Mouse (Mus musculus) urinary bladder, postnatal 0 days (tissue): Measurements from ENCODE around the gene H2al1c. TPM values are rescaled to one million over a fixed set of nuclear protein-coding genes. Genes with fewer than 3 reads are reported as not detected.

ENCODE experiments used
- polyA plus RNA-seq: library from polyadenylated mRNA; unstranded; fragments of >200 nt; fragmentation: Nextera tagmentation; extraction: Ambion mirVana; gene quantifications from 2 replicates; pipeline ENCODE4 v1.2.1, GENCODE M21; 2015

The H2al1c gene
- not detected in 2 replicates for polyA plus RNA-seq

DNA sequence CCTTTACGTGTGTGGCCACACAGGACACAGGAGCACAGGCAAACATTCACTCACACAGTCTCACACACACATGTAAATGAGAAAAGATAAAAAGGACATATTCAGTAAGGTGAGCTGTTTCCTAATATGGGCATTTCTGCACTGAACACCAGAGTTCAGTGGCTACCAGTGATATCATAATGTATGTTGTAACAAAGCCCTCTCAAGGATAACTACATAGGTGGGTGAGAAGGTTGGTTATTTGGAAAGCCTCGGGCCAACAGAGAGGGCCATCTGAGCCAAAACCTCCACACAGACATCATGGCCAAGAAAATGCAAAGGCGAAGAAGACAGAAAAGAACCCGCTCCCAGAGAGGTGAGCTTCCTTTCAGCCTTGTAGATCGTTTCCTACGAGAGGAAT lies at the start of gene H2al1c:
H2al1c (plus strand) TSS at position 301 of the 400 bp plus-strand sequence.

DNA sequence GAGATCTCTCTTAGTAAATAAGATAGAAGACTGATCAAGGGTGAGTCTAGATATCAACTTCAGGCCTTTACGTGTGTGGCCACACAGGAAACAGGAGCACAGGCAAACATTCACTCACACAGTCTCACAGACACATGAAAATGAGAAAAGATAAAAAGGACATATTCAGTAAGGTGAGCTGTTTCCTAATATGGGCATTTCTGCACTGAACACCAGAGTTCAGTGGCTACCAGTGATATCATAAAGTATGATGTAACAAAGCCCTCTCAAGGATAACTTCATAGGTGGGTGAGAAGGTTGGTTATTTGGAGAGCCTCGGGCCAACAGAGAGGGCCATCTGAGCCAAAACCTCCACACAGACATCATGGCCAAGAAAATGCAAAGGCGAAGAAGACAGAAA lies 6.5 kb upstream of the H2al1c start, which contains the start of gene H2al1a:
H2al1a (plus strand) TSS at position 301 of the 400 bp plus-strand sequence.

DNA sequence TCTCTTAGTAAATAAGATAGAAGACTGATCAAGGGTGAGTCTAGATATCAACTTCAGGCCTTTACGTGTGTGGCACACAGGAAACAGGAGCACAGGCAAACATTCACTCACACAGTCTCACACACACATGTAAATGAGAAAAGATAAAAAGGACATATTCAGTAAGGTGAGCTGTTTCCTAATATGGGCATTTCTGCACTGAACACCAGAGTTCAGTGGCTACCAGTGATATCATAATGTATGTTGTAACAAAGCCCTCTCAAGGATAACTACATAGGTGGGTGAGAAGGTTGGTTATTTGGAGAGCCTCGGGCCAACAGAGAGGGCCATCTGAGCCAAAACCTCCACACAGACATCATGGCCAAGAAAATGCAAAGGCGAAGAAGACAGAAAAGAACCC lies 3.3 kb upstream of the H2al1c start, which contains the start of gene H2al1b:
H2al1b (plus strand) TSS at position 301 of the 400 bp plus-strand sequence.

DNA sequence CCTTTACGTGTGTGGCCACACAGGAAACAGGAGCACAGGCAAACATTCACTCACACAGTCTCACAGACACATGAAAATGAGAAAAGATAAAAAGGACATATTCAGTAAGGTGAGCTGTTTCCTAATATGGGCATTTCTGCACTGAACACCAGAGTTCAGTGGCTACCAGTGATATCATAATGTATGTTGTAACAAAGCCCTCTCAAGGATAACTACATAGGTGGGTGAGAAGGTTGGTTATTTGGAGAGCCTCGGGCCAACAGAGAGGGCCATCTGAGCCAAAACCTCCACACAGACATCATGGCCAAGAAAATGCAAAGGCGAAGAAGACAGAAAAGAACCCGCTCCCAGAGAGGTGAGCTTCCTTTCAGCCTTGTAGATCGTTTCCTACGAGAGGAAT lies 3.1 kb downstream of the H2al1c start, which contains the start of gene H2al1d:
H2al1d (plus strand) TSS at position 301 of the 400 bp plus-strand sequence.

DNA sequence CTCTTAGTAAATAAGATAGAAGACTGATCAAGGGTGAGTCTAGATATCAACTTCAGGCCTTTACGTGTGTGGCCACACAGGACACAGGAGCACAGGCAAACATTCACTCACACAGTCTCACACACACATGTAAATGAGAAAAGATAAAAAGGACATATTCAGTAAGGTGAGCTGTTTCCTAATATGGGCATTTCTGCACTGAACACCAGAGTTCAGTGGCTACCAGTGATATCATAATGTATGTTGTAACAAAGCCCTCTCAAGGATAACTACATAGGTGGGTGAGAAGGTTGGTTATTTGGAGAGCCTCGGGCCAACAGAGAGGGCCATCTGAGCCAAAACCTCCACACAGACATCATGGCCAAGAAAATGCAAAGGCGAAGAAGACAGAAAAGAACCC lies 6.2 kb downstream of the H2al1c start, which contains the start of gene H2al1e:
H2al1e (plus strand) TSS at position 301 of the 400 bp plus-strand sequence.

DNA sequence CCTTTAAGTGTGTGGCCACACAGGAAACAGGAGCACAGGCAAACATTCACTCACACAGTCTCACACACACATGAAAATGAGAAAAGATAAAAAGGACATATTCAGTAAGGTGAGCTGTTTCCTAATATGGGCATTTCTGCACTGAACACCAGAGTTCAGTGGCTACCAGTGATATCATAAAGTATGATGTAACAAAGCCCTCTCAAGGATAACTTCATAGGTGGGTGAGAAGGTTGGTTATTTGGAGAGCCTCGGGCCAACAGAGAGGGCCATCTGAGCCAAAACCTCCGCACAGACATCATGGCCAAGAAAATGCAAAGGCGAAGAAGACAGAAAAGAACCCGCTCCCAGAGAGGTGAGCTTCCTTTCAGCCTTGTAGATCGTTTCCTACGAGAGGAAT lies 9.4 kb downstream of the H2al1c start, which contains the start of gene H2al1f:
H2al1f (plus strand) TSS at position 301 of the 400 bp plus-strand sequence.

DNA sequence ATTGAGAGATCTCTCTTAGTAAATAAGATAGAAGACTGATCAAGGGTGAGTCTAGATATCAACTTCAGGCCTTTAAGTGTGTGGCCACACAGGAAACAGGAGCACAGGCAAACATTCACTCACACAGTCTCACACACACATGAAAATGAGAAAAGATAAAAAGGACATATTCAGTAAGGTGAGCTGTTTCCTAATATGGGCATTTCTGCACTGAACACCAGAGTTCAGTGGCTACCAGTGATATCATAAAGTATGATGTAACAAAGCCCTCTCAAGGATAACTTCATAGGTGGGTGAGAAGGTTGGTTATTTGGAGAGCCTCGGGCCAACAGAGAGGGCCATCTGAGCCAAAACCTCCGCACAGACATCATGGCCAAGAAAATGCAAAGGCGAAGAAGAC lies 12.5 kb downstream of the H2al1c start, which contains the start of gene H2al1g:
H2al1g (plus strand) TSS at position 301 of the 400 bp plus-strand sequence.

DNA sequence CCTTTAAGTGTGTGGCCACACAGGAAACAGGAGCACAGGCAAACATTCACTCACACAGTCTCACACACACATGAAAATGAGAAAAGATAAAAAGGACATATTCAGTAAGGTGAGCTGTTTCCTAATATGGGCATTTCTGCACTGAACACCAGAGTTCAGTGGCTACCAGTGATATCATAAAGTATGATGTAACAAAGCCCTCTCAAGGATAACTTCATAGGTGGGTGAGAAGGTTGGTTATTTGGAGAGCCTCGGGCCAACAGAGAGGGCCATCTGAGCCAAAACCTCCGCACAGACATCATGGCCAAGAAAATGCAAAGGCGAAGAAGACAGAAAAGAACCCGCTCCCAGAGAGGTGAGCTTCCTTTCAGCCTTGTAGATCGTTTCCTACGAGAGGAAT lies 15.7 kb downstream of the H2al1c start, which contains the start of gene H2al1h:
H2al1h (plus strand) TSS at position 301 of the 400 bp plus-strand sequence.

DNA sequence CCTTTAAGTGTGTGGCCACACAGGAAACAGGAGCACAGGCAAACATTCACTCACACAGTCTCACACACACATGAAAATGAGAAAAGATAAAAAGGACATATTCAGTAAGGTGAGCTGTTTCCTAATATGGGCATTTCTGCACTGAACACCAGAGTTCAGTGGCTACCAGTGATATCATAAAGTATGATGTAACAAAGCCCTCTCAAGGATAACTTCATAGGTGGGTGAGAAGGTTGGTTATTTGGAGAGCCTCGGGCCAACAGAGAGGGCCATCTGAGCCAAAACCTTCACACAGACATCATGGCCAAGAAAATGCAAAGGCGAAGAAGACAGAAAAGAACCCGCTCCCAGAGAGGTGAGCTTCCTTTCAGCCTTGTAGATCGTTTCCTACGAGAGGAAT lies 18.9 kb downstream of the H2al1c start, which contains the start of gene H2al1i:
H2al1i (plus strand) TSS at position 301 of the 400 bp plus-strand sequence.

DNA sequence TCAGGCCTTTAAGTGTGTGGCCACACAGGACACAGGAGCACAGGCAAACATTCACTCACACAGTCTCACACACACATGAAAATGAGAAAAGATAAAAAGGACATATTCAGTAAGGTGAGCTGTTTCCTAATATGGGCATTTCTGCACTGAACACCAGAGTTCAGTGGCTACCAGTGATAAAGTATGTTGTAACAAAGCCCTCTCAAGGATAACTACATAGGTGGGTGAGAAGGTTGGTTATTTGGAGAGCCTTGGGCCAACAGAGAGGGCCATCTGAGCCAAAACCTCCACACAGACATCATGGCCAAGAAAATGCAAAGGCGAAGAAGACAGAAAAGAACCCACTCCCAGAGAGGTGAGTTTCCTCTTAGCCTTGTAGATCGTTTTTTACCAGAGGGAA lies 22.1 kb downstream of the H2al1c start, which contains the start of gene H2al1j:
H2al1j (plus strand) TSS at position 301 of the 400 bp plus-strand sequence.

Other genes starting within 250 kb of the H2al1c start
- gene H2al1a, start 6.4 kb upstream of the H2al1c start, polyA plus RNA-seq: not detected in 2 replicates
- gene H2al1b, start 3.2 kb upstream of the H2al1c start, polyA plus RNA-seq: not detected in 2 replicates
- not detected in 2 replicates for gene H2al1d, start 3.2 kb downstream of the H2al1c start, polyA plus RNA-seq
- not detected in 2 replicates for gene H2al1e, start 6.3 kb downstream of the H2al1c start, polyA plus RNA-seq
- not detected in 2 replicates for gene H2al1f, start 9.5 kb downstream of the H2al1c start, polyA plus RNA-seq
- not detected in 2 replicates for gene H2al1g, start 12.6 kb downstream of the H2al1c start, polyA plus RNA-seq
- gene H2al1h, start 15.8 kb downstream of the H2al1c start, polyA plus RNA-seq: not detected in 2 replicates
- not detected in 2 replicates for gene H2al1i, start 19.0 kb downstream of the H2al1c start, polyA plus RNA-seq
- gene H2al1j, start 22.2 kb downstream of the H2al1c start, polyA plus RNA-seq: not detected in 2 replicates